Mouse (Mus musculus) cerebellum, adult 11 months (tissue): Measurements from ENCODE around the gene Ankrd65.

Experiments
- DNase-seq: peaks from one replicate; pipeline ENCODE4 v3.0.0; 2022

The Ankrd65 gene

DNA sequence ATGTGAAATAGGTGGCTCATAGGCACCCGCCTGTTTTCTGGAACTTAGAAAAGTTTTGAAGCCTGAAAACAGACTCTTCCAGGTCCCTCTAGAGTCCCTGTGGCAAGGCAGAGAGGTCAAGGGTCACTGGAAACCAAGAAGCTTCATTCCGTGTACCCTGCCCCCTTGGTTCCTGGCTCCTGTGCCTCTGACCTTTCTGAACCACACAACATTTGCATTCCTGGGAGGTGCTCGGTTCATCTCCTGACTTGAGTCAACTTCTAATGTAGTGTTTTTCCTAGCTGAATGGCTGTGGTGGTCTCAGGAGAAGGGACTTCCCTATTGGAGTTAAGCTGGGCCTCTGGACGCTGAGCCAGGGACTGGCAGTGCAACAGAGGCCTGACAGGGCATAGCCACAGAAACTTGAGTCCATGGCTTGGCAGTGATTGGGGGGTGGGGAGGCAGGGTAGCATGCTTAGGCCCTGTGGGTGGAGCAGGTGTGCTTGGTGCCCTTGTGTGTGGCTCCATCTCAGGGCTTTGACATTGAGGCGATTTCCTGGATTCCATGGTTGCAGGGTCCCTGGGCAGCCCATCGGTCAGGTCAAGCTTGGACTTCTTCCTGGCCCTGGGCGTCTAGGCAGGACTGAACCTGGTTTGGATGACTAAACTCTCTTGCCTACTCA is 58.3 kb downstream of the Ankrd65 start:
- DNase-seq = no peak
